Mouse (Mus musculus) MEL-GATA-1-ER (cell line): ENCODE measurements around the gene Lrrc7.

ENCODE experiments used
- DNase-seq: peaks from one replicate; pipeline ENCODE4 v3.0.0-alpha.2; 2012; ENCODE audit warnings: low read depth; ENCODE audit errors: extremely low read depth

Lrrc7 gene

GRCm38 (mm10) chr3:158076685-158077379 is 485.2 kb downstream of the Lrrc7 start:
- DNase-seq: peak; percentile 52

GRCm38 (mm10) chr3:158075004-158075403 is 487.0 kb downstream of the Lrrc7 start:
- DNase-seq: no peak

GRCm38 (mm10) chr3:158068613-158069263 is 493.3 kb downstream of the Lrrc7 start:
- no peak for DNase-seq

DNA sequence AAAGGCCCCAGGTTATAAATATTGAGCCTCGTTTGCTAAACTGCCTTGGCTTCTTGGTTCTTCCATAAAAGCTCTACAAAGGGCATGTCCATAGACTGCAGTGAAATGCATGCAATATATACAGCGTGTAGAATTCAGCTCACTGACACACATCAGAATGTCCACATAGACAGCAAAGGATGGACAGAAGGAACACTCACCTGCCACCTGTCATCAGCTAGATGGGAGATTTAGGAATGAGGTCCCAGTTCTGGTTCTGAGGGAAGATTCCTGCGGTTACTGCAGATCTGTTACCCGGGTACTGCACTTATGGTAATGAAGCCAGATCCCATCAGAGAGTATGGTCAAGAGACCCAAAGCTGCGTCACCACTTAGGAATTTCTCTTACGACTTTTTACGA is 494.1 kb downstream of the Lrrc7 start:
- no peak for DNase-seq

- DNase-seq: no peak
Measured at GRCm38 (mm10) chr3:158065256-158065655, 496.8 kb downstream of the Lrrc7 start.

DNA sequence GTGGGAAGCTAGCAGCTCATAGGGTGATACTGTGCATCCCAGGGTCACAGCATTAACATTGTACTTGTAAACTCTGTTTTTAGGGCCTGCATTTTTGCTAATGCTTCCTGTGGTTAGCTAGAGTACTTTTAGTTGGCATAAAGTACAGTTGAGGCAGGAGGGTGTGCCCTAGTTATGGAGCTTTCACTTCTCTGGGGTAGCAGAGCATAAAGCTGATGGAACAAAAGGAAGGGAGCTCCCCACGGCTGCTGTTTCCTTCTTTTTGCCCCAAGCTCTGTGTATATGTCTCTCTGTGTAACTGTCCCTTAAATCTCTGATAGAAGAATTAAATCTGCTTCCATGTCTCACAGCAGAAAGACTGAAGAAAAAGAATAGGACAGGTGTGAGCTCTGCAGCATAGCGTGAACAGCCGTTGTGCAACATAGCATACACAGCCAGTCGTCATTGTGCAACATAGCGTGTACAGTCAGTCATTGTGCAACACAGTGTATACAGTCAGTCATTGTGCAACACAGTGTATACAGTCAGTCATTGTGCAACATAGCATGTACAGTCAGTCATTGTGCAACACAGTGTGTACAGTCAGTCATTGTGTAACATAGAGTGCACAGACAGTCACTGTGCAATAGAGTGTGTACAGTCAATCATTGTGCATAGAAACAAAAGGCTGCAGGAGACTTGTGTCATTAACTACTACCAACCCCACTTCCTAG is 500.1 kb downstream of the Lrrc7 start:
- no peak for DNase-seq

- DNase-seq: no peak
Measured at GRCm38 (mm10) chr3:158060621-158061291, 501.3 kb downstream of the Lrrc7 start.

GRCm38 (mm10) chr3:158049508-158049907 is 512.5 kb downstream of the Lrrc7 start:
- DNase-seq: no peak

- DNase-seq: no peak
Measured at GRCm38 (mm10) chr3:158040755-158041154, 521.3 kb downstream of the Lrrc7 start.

DNA sequence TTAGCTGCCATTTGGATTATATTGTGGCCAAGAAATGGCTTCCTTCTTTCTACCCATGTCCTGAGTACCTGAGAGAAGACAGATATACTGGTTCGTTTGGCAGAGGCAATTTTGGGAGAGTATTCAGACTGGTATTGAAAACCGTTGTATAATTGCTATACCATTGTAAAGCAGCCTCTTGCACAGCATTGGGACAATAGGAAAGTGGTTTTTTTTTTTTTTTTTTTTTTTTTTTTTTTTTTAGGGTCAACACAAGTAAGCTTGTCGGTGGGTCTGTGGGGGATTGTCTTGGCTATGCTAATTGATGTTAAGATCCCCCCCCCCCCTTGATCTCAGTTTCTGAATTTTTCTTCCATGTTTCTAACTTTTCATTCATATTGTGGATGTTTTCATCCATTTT is 523.9 kb downstream of the Lrrc7 start:
- no peak for DNase-seq

DNA sequence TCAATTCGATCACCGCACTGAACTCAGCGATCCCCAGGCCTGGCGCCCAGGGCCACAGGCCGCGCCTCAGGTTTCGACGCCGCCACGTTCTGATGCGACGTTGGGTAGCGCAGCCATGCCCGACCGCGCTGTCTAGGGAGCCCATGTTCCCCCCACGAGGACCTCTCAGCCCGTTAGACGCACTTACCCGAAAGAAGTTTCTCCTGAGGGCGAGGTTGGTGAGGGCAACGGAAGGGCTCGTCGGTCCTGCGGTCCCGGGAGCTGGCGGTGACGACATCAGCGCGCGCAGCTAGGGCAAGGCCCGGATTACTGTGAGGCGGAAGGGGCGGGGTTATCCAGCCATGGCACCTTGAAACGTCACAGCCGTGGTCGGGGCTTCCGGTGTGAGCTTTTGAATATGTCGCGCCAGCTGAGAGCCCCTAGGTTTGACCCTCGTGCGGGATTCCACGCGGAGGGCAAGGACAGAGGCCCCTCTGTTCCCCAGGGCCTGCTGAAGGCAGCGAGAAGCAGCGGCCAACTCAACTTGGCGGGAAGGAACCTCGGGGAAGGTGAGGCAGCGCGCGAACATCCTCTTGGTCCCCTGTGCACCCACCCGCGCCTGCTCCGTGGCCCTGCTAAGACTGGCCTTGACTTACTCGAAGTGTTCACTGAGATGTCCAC is 525.6 kb downstream of the Lrrc7 start, which contains the start of the genes Srsf11 and Lrrc40:
TSS of gene Srsf11 (minus strand) at position 311 of the 660 bp plus-strand sequence.
TSS of gene Lrrc40 (plus strand) at position 334 of the 660 bp plus-strand sequence.
- peak; percentile 87 for DNase-seq

GRCm38 (mm10) chr3:158035866-158036265 is 526.2 kb downstream of the Lrrc7 start:
- DNase-seq: no peak
